Mouse (Mus musculus): ENCODE results near the gene Atp6v1d. TPM values are rescaled to one million over a fixed set of nuclear protein-coding genes. Genes with fewer than 3 reads are reported as not detected.
A peak's percentile ranks its signal among the peaks of the same experiment; 100 is the strongest.

The Atp6v1d gene
- polyA plus RNA-seq, 1 experiment, result 6.8 TPM

- Histone ChIP-seq H3K4me3 (ENCODE audit: extremely low read depth, insufficient read depth, insufficient read length) (no peak overlapping the region), H3K36me3 (ENCODE audit: control insufficient read depth, insufficient read depth, low read length) (peaks cover 5% of the 10 kb centered on the region; the same call in 1 of the 2 replicates), H3K27ac (ENCODE audit: insufficient read depth, low read length) (no peak overlapping the region), H3K27me3 (ENCODE audit: control insufficient read depth, insufficient read depth, low read length) (no peaks in the 10 kb centered on the region), H3K4me1 (ENCODE audit: control insufficient read depth, insufficient read depth, insufficient read length) (no peaks in the 10 kb centered on the region; the same call in 1 of the 2 replicates)
- DNase-seq (ENCODE audit: low read depth in 1 of 2, low spot score in 2 of 2), result no peak
- TF ChIP-seq CTCF (IDR thresholded peaks at IDR 0.05; ENCODE audit: extremely low read depth, insufficient read depth, insufficient read length, insufficient replicate concordance), result no peak
These were observed 59.6 kb downstream of the Atp6v1d start for GRCm38 (mm10) chr12:78801836-78802235.

GRCm38 (mm10) chr12:78800036-78800435 is 61.4 kb downstream of the Atp6v1d start:
- no peak for TF ChIP-seq POLR2A (IDR thresholded peaks at IDR 0.05; ENCODE audit: low read depth, low read length)
- TF ChIP-seq CTCF (IDR thresholded peaks at IDR 0.05; ENCODE audit: extremely low read depth, insufficient read depth, insufficient read length, insufficient replicate concordance), result no peak
- 80% methylated on average over 3 of the region's 3 CpGs for WGBS
- Histone ChIP-seq H3K36me3 (ENCODE audit: control insufficient read depth, insufficient read depth, low read length) (peaks cover 5% of the 10 kb centered on the region; the same call in 1 of the 2 replicates), H3K27ac (ENCODE audit: insufficient read depth, low read length) (no peak overlapping the region), H3K4me1 (ENCODE audit: control insufficient read depth, insufficient read depth, insufficient read length) (no peaks in the 10 kb centered on the region; the same call in 1 of the 2 replicates), H3K27me3 (ENCODE audit: control insufficient read depth, insufficient read depth, low read length) (no peaks in the 10 kb centered on the region), H3K4me3 (ENCODE audit: extremely low read depth, insufficient read depth, insufficient read length) (no peak overlapping the region)
- DNase-seq (ENCODE audit: low read depth in 1 of 2, low spot score in 2 of 2), result peak in 1 of 2 experiments; percentile 4

- TF ChIP-seq CTCF (IDR thresholded peaks at IDR 0.05; ENCODE audit: extremely low read depth, insufficient read depth, insufficient read length, insufficient replicate concordance) (no peak), POLR2A (IDR thresholded peaks at IDR 0.05; ENCODE audit: low read depth, low read length) (no peak)
- Histone ChIP-seq H3K4me1 (ENCODE audit: control insufficient read depth, insufficient read depth, insufficient read length) (no peaks in the 10 kb centered on the region), H3K27ac (ENCODE audit: insufficient read depth, low read length) (no peak overlapping the region), H3K4me3 (ENCODE audit: extremely low read depth, insufficient read depth, insufficient read length) (no peak overlapping the region), H3K27me3 (ENCODE audit: control insufficient read depth, insufficient read depth, low read length) (no peaks in the 10 kb centered on the region), H3K36me3 (ENCODE audit: control insufficient read depth, insufficient read depth, low read length) (peaks cover 4% of the 10 kb centered on the region; the same call in 1 of the 2 replicates)
- no peak for DNase-seq (ENCODE audit: low read depth in 1 of 2, low spot score in 2 of 2)
- WGBS, result 81% methylated on average over 1 of the region's 1 CpGs
These were observed 67.2 kb downstream of the Atp6v1d start for GRCm38 (mm10) chr12:78794236-78794635.

GRCm38 (mm10) chr12:78790791-78791190 is 70.6 kb downstream of the Atp6v1d start:
- 86% methylated on average over 2 of the region's 2 CpGs for WGBS
- no peak for TF ChIP-seq CTCF (IDR thresholded peaks at IDR 0.05; ENCODE audit: extremely low read depth, insufficient read depth, insufficient read length, insufficient replicate concordance)
- TF ChIP-seq POLR2A (IDR thresholded peaks at IDR 0.05; ENCODE audit: low read depth, low read length), result no peak
- Histone ChIP-seq H3K4me3 (ENCODE audit: extremely low read depth, insufficient read depth, insufficient read length) (no peak overlapping the region), H3K4me1 (ENCODE audit: control insufficient read depth, insufficient read depth, insufficient read length) (no peaks in the 10 kb centered on the region), H3K27ac (ENCODE audit: insufficient read depth, low read length) (no peak overlapping the region), H3K36me3 (ENCODE audit: control insufficient read depth, insufficient read depth, low read length) (no peaks in the 10 kb centered on the region; the same call in 1 of the 2 replicates), H3K27me3 (ENCODE audit: control insufficient read depth, insufficient read depth, low read length) (no peaks in the 10 kb centered on the region)
- no peak for DNase-seq (ENCODE audit: low read depth in 1 of 2, low spot score in 2 of 2)

Other genes with a start within 250 kb of the Atp6v1d start
- not detected in 2 replicates for gene Fam71d, start 170.1 kb downstream of the Atp6v1d start, polyA plus RNA-seq (2012; rRNA removed)
- gene Mpp5, start 112.7 kb downstream of the Atp6v1d start, polyA plus RNA-seq (2012; rRNA removed), result 0.44 and 0.49 TPM in 2 replicates
- 5.2 and 6.0 TPM in 2 replicates for gene Eif2s1, start 181 bp upstream of the Atp6v1d start, polyA plus RNA-seq (2012; rRNA removed)
- 0.54 and 0.94 TPM in 2 replicates for gene Plek2, start 45.3 kb upstream of the Atp6v1d start, polyA plus RNA-seq (2012; rRNA removed)
- gene Tmem229b, start 146.0 kb upstream of the Atp6v1d start, polyA plus RNA-seq (2012; rRNA removed), result 41.6 and 50.9 TPM in 2 replicates
- 0.22 and 0.28 TPM in 2 replicates for gene Plekhh1, start 167.5 kb upstream of the Atp6v1d start, polyA plus RNA-seq (2012; rRNA removed)
- gene Pigh, start 228.0 kb upstream of the Atp6v1d start, polyA plus RNA-seq (2012; rRNA removed), result 9.0 and 14.9 TPM in 2 replicates

Data from spleen, adult 2 months (tissue).